Mouse (Mus musculus) MN1 (cell line): ENCODE data around the gene Tusc2.

ENCODE experiments used
- DNase-seq: peaks from one replicate; pipeline ENCODE4 v3.0.0-alpha.2; 2016; ENCODE audit warnings: low spot score

Tusc2 gene

DNA sequence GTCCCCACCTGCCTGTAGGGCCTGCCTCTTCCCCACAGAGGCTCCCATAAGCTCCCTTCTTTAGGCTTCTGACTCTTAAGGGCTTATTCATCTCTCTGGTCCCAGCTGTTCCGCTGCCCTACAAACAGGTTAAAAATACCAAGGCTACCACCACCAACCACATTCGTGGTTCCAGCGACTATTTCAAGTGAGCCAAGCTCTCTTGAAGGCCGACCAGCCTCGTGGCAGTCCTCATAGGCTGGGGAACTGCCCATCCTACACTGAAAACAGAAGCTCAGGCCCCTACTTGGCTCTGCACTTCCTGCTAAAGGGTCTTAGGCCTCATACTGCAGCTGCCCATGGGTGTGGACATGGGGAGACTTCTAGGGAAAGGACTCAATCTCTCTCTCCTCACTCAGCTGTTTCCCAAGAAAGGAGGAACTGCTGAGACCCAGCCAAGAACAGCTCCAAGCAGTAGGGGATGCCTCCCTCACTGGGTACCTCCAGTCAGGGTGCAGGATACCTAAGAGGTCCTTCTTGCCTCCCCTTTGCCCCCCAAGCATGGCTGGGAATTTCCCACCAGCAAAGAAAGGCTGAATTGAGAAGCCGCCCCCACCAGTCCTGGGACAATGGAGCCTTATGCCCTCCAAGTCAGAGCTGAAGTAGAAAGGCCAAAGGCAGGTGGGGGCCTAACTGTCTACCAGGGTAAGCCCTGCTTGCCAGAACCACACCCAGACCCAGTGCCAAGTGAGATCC lies 48.6 kb downstream of the Tusc2 start:
- no peak for DNase-seq

GRCm38 (mm10) chr9:107612191-107612944 lies 49.3 kb downstream of the Tusc2 start:
- peak; percentile 97 for DNase-seq

DNA sequence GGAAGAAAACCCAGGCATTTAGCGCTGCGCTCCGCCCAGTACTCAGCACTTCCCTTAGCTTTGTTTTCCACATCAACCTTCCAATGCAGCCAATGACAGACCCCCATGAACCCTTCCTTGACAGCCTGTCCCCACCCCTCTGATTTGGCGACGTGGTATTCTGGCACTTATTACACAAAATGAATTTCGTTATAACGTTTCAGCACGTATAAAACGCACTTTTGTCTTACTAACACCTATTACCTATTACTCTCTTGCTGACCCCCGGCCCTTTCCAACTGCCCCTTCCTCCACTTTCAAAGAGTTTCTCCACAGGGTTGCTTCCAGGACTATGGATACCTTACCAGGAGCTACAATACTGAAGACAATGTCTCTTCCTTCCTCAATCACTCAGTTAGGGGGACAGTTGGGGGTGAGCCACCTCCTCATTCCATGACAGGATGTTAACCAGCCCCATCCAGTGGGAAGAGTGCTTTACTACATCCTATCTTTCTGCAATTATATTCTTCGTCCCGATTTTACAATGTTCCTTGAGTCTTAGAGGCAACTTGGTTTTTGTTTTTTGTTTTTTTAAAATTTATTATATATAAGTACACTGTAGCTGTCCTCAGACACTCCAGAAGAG lies 50.0 kb downstream of the Tusc2 start:
- DNase-seq, result no peak

DNA sequence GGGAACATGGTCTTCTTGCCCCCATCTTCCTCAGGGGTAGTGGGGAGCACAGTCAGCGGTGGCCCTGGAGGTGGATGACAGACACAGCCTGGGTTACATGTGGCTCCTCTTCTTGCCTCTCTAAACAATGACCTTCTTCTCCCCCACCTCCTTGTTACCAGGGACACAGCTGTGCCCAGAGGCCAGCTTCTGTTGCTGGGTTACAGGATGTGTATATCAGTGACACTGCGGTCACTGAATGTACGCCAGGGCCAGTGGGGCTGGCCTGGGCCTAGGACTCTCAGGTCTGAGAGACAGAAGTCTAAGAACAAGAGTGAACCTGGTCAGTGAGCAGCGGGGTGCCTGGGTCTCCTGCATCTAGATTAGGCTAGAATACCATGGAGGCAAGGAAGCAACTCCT lies 52.0 kb downstream of the Tusc2 start:
- DNase-seq, result peak; percentile 52
